Mouse (Mus musculus) kidney, adult 2 months (tissue): ENCODE data around the gene Hist1h2bh. TPM values are rescaled to one million over a fixed set of nuclear protein-coding genes. Genes with fewer than 3 reads are reported as not detected.

Experiments
- DNase-seq: peaks from one replicate; pipeline ENCODE4 v3.0.0; 2021
- H3K27ac ChIP-seq: fragments of 200-500 bp; 2 replicates; pipeline ENCODE4 v1.5.1; 2012; ENCODE audit warnings: low read depth, low read length, control low read depth, inconsistent platforms; ENCODE audit not compliant: insufficient read depth
- H3K27me3 ChIP-seq: fragments of 200-500 bp; replicated peaks from 2 replicates; pipeline ENCODE4 v1.6.1; 2012; ENCODE audit warnings: mild to moderate bottlenecking, moderate library complexity, low read length, inconsistent platforms; ENCODE audit not compliant: control insufficient read depth, insufficient read depth
- H3K36me3 ChIP-seq: fragments of 200-500 bp; 2 replicates; pipeline ENCODE4 v1.6.1; 2012; ENCODE audit warnings: mild to moderate bottlenecking, moderate library complexity, low read length, inconsistent platforms; ENCODE audit not compliant: control insufficient read depth, insufficient read depth
- H3K4me1 ChIP-seq: fragments of 200-500 bp; 2 replicates; pipeline ENCODE4 v1.6.1; 2011; ENCODE audit warnings: low read length; ENCODE audit not compliant: control insufficient read depth, insufficient read depth
- H3K4me3 ChIP-seq: fragments of 200-500 bp; 2 replicates; pipeline ENCODE4 v1.5.1; 2011; ENCODE audit warnings: mild to moderate bottlenecking, low read depth, low read length, control low read depth; ENCODE audit not compliant: insufficient read depth
- CTCF ChIP-seq: fragments of 200-500 bp; conservative IDR thresholded peaks from 2 replicates; pipeline ENCODE4 v1.5.1; 2011; ENCODE audit warnings: low read depth, mild to moderate bottlenecking, control low read depth, low read length, moderate library complexity, mixed read lengths; ENCODE audit not compliant: insufficient read depth, insufficient read length
- POLR2A ChIP-seq: fragments of 200-500 bp; IDR thresholded peaks from one replicate; pipeline ENCODE4 v1.6.1; 2011; ENCODE audit warnings: low read depth, low read length, control low read depth
- WGBS: fragments of 180-500 bp; shearing (Covaris S2); methylation state at CpG from one replicate; pipeline ENCODE4 v1.1.7; 2018; 5-methylcytosine and 5-hydroxymethylcytosine counted together
- polyA plus RNA-seq: library from polyadenylated mRNA; depleted of rRNA; stranded (reverse); fragments of >200 nt; gene quantifications from 2 replicates; pipeline ENCODE4 v1.2.3, GENCODE M21; 2012; rRNA removed

The Hist1h2bh gene
- polyA plus RNA-seq, 1 experiment: 0.36 TPM

DNA sequence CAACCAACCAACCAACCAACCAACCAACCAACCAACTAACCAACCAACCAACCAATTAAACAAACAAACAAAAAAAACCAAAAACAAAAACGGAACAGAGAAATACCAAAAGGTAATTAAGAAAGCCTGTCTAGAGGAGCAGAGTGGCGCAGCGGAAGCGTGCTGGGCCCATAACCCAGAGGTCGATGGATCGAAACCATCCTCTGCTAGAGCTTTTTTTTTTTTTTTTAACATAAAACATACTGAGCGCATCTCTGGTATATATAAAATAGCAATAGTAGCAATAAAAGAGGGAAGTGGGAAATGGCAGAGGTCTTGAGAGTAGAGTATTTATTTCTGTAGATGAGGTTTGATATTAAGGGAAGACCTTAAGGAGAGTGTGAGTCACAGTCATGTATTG lies 43.2 kb downstream of the Hist1h2bh start:
- no peaks in the 10 kb centered on the region; the same call in 1 of the 2 replicates for H3K4me1 ChIP-seq
- H3K36me3 ChIP-seq: no peaks in the 10 kb centered on the region
- TF ChIP-seq CTCF (no peak), POLR2A (no peak)
- 64% methylated on average over 7 of the region's 7 CpGs for WGBS
- H3K27ac ChIP-seq: no peak overlapping the region
- no peak overlapping the region for H3K4me3 ChIP-seq
- DNase-seq: no peak
- H3K27me3 ChIP-seq: no peaks in the 10 kb centered on the region

DNA sequence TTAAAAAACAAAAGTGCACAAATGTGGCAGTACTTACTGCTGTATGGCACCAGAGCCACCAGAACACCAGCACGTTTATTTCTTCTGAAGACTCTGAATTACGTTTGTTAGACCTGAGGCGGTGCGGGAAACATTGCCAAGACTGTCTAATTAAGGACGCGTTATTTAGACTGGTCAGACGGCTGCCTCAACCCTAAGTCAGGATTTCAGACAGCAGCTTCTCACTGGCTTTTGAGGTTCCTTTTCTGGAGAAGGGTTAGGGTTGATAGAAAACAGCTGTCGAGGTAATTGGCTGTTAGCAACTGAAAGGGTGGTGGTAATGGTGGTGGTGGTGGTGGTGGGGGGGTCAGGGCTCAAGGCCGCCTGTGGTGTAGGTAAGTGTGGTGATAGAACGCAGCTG lies 44.5 kb downstream of the Hist1h2bh start:
- Histone ChIP-seq H3K27me3 (no peaks in the 10 kb centered on the region), H3K4me1 (no peaks in the 10 kb centered on the region; the same call in 1 of the 2 replicates), H3K4me3 (no peak overlapping the region), H3K27ac (no peak overlapping the region), H3K36me3 (no peaks in the 10 kb centered on the region)
- TF ChIP-seq CTCF (no peak), POLR2A (no peak)
- no peak for DNase-seq
- WGBS: 19% methylated on average over 10 of the region's 10 CpGs

DNA sequence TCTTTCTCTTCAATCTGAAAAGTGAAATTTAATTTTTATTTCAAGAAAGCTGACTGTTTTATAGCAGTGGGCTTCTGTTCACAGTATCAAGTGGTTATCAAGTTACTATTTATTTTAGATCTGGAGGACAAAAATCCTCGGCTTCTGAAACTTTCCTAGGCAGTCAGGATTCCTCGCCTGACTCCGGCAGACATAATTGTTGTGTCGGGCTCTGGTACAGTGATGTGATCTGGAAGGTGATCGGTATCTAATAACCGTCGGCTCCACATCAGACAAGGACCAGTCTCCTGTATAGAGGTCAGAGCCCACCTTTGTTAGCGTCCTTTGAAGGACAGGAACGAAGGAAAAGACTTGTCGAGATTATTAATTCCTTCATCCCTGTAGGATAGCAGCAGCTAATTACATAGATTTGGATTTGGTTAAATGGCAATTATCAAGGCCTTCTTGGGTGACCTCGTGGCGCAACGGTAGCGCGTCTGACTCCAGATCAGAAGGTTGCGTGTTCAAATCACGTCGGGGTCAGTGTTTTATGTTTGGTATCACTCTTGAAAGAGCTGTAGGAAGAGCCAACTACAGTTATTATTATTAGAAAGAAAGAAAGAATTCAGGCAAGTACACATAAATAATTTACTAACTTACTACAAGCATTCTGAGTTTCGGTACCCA lies 45.4 kb downstream of the Hist1h2bh start:
- H3K4me3 ChIP-seq: no peak overlapping the region
- DNase-seq: peak; percentile 13
- no peak for TF ChIP-seq CTCF
- no peak for TF ChIP-seq POLR2A

DNA sequence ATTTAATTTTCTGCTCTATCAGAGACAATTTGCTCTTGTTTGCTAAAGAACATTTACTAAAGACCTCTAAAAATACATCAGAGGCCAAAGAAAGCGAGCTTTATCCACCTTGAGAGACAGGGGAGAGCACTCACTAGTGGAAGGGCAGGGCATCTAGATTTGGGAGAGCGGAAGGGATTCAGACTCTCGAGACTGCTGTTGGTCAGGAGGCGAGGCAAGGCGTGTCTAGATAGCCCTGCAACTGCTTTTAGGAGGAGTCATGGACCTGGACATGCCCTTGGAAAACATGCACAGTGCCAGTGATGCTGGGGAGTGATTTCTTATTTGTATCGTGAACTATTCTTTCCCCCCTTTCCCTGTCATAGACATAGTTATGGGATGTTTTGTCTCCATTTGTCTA lies 47.7 kb downstream of the Hist1h2bh start:
- no peaks in the 10 kb centered on the region for H3K27me3 ChIP-seq
- 91% methylated on average over 6 of the region's 6 CpGs for WGBS
- no peaks in the 10 kb centered on the region; the same call in 1 of the 2 replicates for H3K4me1 ChIP-seq
- no peak overlapping the region for H3K4me3 ChIP-seq
- no peak for DNase-seq
- no peak overlapping the region for H3K27ac ChIP-seq
- TF ChIP-seq POLR2A (no peak), CTCF (no peak)
- H3K36me3 ChIP-seq: no peaks in the 10 kb centered on the region

More for the DNA sequence above, 45.4 kb downstream of the Hist1h2bh start:
- Histone ChIP-seq H3K4me1 (no peaks in the 10 kb centered on the region; the same call in 1 of the 2 replicates), H3K27me3 (no peaks in the 10 kb centered on the region), H3K36me3 (no peaks in the 10 kb centered on the region), H3K27ac (no peak overlapping the region)
- 40% methylated on average over 19 of the region's 19 CpGs for WGBS

DNA sequence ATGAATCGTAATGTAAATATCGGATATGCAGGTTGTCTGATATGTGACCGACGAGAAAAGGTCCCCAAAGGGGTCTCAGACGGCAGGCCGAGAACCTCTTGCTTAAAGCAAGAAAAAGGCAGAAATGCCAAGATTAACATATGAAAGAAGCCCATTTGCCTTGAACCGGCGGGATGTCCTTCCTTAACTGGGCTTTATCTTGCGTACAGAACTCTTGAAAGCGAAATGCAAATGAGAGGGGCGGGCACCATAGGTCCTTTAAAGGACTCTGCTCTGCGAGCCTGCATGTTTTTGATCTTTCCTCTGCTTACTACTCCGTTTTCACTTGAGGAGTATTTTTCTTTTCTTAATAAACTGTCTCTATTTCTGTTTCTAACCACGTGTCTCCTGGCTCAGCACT lies 51.2 kb downstream of the Hist1h2bh start:
- H3K27ac ChIP-seq: no peak overlapping the region
- no peaks in the 10 kb centered on the region for H3K36me3 ChIP-seq
- peaks cover 6% of the 10 kb centered on the region for H3K4me1 ChIP-seq
- no peak for DNase-seq
- H3K27me3 ChIP-seq: no peaks in the 10 kb centered on the region
- H3K4me3 ChIP-seq: no peak overlapping the region
- 23% methylated on average over 14 of the region's 14 CpGs for WGBS
- no peak for TF ChIP-seq CTCF
- TF ChIP-seq POLR2A: no peak

Other genes with a start within 250 kb of the Hist1h2bh start
- 1.1 and 1.9 TPM in 2 replicates for gene Zfp322a, start 174.2 kb downstream of the Hist1h2bh start, polyA plus RNA-seq
- 3.3 and 3.9 TPM in 2 replicates for gene Abt1, start 119.5 kb downstream of the Hist1h2bh start, polyA plus RNA-seq
- gene Btn1a1, start 77.5 kb downstream of the Hist1h2bh start, polyA plus RNA-seq: not detected in 2 replicates
- not detected in 2 replicates for gene Btn2a2, start 54.5 kb downstream of the Hist1h2bh start, polyA plus RNA-seq
- 44.7 and 57.5 TPM in 2 replicates for gene Hist1h4h, start 12.3 kb downstream of the Hist1h2bh start, polyA plus RNA-seq
- 4.3 and 8.0 TPM in 2 replicates for gene Hist1h2af, start 9.5 kb downstream of the Hist1h2bh start, polyA plus RNA-seq
- 0.25 and 0.58 TPM in 2 replicates for gene Hist1h3g, start 8.0 kb downstream of the Hist1h2bh start, polyA plus RNA-seq
- 0.74 and 0.87 TPM in 2 replicates for gene Hist1h3f, start 660 bp upstream of the Hist1h2bh start, polyA plus RNA-seq
- 1.4 and 2.5 TPM in 2 replicates for gene Hist1h4f, start 8.3 kb upstream of the Hist1h2bh start, polyA plus RNA-seq
- 0.05 and 0.09 TPM in 2 replicates for gene Hist1h1d, start 9.9 kb upstream of the Hist1h2bh start, polyA plus RNA-seq
- gene Hist1h3e, start 19.0 kb upstream of the Hist1h2bh start, polyA plus RNA-seq: 3.8 and 4.3 TPM in 2 replicates
- 0.22 and 0.58 TPM in 2 replicates for gene Hist1h2ae, start 27.8 kb upstream of the Hist1h2bh start, polyA plus RNA-seq
- gene Hist1h2bg, start 28.0 kb upstream of the Hist1h2bh start, polyA plus RNA-seq: 3.1 and 4.6 TPM in 2 replicates
- 0.30 and 0.99 TPM in 2 replicates for gene Hist1h2bf, start 30.8 kb upstream of the Hist1h2bh start, polyA plus RNA-seq
- not detected in 2 replicates for gene Hist1h2ad, start 31.0 kb upstream of the Hist1h2bh start, polyA plus RNA-seq
- 0.68 and 0.88 TPM in 2 replicates for gene Hist1h3d, start 32.4 kb upstream of the Hist1h2bh start, polyA plus RNA-seq
- 3.7 and 5.4 TPM in 2 replicates for gene Hist1h4d, start 38.2 kb upstream of the Hist1h2bh start, polyA plus RNA-seq
- gene Hist1h2be, start 77.7 kb upstream of the Hist1h2bh start, polyA plus RNA-seq: 1.2 TPM in 2 replicates
- gene Hist1h1e, start 79.2 kb upstream of the Hist1h2bh start, polyA plus RNA-seq: 1.2 and 1.4 TPM in 2 replicates
- 0.43 and 0.44 TPM in 2 replicates for gene Hist1h2ac, start 140.6 kb upstream of the Hist1h2bh start, polyA plus RNA-seq
- 473 and 571 TPM in 2 replicates for gene Hist1h2bc, start 140.8 kb upstream of the Hist1h2bh start, polyA plus RNA-seq
- gene Hist1h1t, start 152.4 kb upstream of the Hist1h2bh start, polyA plus RNA-seq: not detected in 2 replicates
- gene Hist1h4c, start 155.1 kb upstream of the Hist1h2bh start, polyA plus RNA-seq: 9.4 and 10.3 TPM in 2 replicates
- 21.2 and 21.4 TPM in 2 replicates for gene Hfe, start 167.5 kb upstream of the Hist1h2bh start, polyA plus RNA-seq
- 68.7 and 76.0 TPM in 2 replicates for gene Hist1h1c, start 195.4 kb upstream of the Hist1h2bh start, polyA plus RNA-seq
- gene Hist1h3c, start 202.2 kb upstream of the Hist1h2bh start, polyA plus RNA-seq: 0.39 and 1.1 TPM in 2 replicates
- gene Hist1h2bb, start 203.3 kb upstream of the Hist1h2bh start, polyA plus RNA-seq: 2.0 and 2.8 TPM in 2 replicates
- gene Hist1h2ab, start 207.7 kb upstream of the Hist1h2bh start, polyA plus RNA-seq: 1.3 and 1.5 TPM in 2 replicates
- gene Hist1h3b, start 208.9 kb upstream of the Hist1h2bh start, polyA plus RNA-seq: 0.88 and 1.4 TPM in 2 replicates
- gene Hist1h4b, start 213.6 kb upstream of the Hist1h2bh start, polyA plus RNA-seq: 3.1 and 5.3 TPM in 2 replicates
- 0.91 and 2.3 TPM in 2 replicates for gene Hist1h4a, start 217.8 kb upstream of the Hist1h2bh start, polyA plus RNA-seq
- 0.74 and 1.5 TPM in 2 replicates for gene Hist1h3a, start 219.0 kb upstream of the Hist1h2bh start, polyA plus RNA-seq
- 0.22 TPM in 1 of 2 replicates, not detected in the other for gene Hist1h1a, start 220.3 kb upstream of the Hist1h2bh start, polyA plus RNA-seq
- 0.05 TPM in 1 of 2 replicates, not detected in the other for gene Trim38, start 226.5 kb upstream of the Hist1h2bh start, polyA plus RNA-seq